Mouse (Mus musculus) kidney, embryonic 14.5 days (tissue): ENCODE results near the gene Asic4. TPM values are rescaled to one million over a fixed set of nuclear protein-coding genes. Genes with fewer than 3 reads are reported as not detected.

ENCODE experiments used
- ATAC-seq: fragments of 200-750 bp; cut with Nextera tagmentation; 2 replicates; pipeline ENCODE4 v1.8.0; 2017; ENCODE audit warnings: moderate number of reproducible peaks, mild to moderate bottlenecking, moderate TSS enrichment, moderate library complexity; ENCODE audit not compliant: low FRiP score, low TSS enrichment
- H3K27ac ChIP-seq: fragments of 300-500 bp; sonication (generic); 2 replicates; pipeline ENCODE4 v1.5.1; 2014; ENCODE audit warnings: low read depth, mild to moderate bottlenecking, low read length, moderate library complexity, mixed read lengths
- H3K27me3 ChIP-seq: fragments of 300-500 bp; sonication (generic); 2 replicates; pipeline ENCODE4 v1.6.1; 2014; ENCODE audit warnings: mild to moderate bottlenecking, low read length; ENCODE audit not compliant: control insufficient read depth, insufficient read depth
- H3K36me3 ChIP-seq: fragments of 300-500 bp; sonication (generic); 2 replicates; pipeline ENCODE4 v1.6.1; 2014; ENCODE audit warnings: low read length, mixed read lengths; ENCODE audit not compliant: control insufficient read depth, insufficient read depth
- H3K4me1 ChIP-seq: fragments of 300-500 bp; sonication (generic); 2 replicates; pipeline ENCODE4 v1.6.1; 2014; ENCODE audit warnings: low read length, mixed read lengths; ENCODE audit not compliant: control insufficient read depth, insufficient read depth
- H3K4me2 ChIP-seq: fragments of 300-500 bp; sonication (generic); replicated peaks from 2 replicates; pipeline ENCODE4 v1.6.1; 2014; ENCODE audit warnings: low read depth, mild to moderate bottlenecking, low read length
- H3K4me3 ChIP-seq: fragments of 300-500 bp; sonication (generic); 2 replicates; pipeline ENCODE4 v1.5.1; 2014; ENCODE audit warnings: mild to moderate bottlenecking, low read length
- H3K9ac ChIP-seq: fragments of 300-500 bp; sonication (generic); 2 replicates; pipeline ENCODE4 v1.6.1; 2014; ENCODE audit warnings: low read depth, mild to moderate bottlenecking, low read length, moderate library complexity
- H3K9me3 ChIP-seq: fragments of 300-500 bp; sonication (generic); 2 replicates; pipeline ENCODE4 v1.6.1; 2016; ENCODE audit warnings: low read length; ENCODE audit not compliant: control insufficient read depth
- WGBS: fragments of 180-500 bp; shearing (Covaris S2); extraction: QIAGEN DNeasy Blood & Tissue Kit; methylation state at CpG from one replicate; pipeline ENCODE4 v1.1.7; 2014; 5-methylcytosine and 5-hydroxymethylcytosine counted together
- polyA plus RNA-seq: library from polyadenylated mRNA; unstranded; fragments of >200 nt; fragmentation: Nextera tagmentation; extraction: Ambion mirVana; gene quantifications from 2 replicates; pipeline ENCODE4 v1.2.1, GENCODE M21; 2014

Gene Asic4
- polyA plus RNA-seq, 1 experiment from 2014 or later: 0.32 TPM

GRCm38 (mm10) chr1:75511437-75512210 is 61.4 kb downstream of the Asic4 start:
- no peak for ATAC-seq
- 60% methylated on average over 4 of the region's 4 CpGs for WGBS
- H3K27me3 ChIP-seq: no peaks in the 10 kb centered on the region

GRCm38 (mm10) chr1:75512550-75512949 is 62.3 kb downstream of the Asic4 start:
- H3K4me3 ChIP-seq: no peak overlapping the region
- H3K27me3 ChIP-seq: no peaks in the 10 kb centered on the region
- no peak overlapping the region for H3K27ac ChIP-seq
- 93% methylated on average over 3 of the region's 3 CpGs for WGBS
- no peak for ATAC-seq
- no peaks in the 10 kb centered on the region for H3K36me3 ChIP-seq
- peaks cover 24% of the 10 kb centered on the region for H3K4me1 ChIP-seq
- H3K4me2 ChIP-seq: no peak overlapping the region
- no peak overlapping the region for H3K9ac ChIP-seq
- H3K9me3 ChIP-seq: no peaks in the 10 kb centered on the region

More at GRCm38 (mm10) chr1:75511437-75512210, 61.4 kb downstream of the Asic4 start:
- no peak overlapping the region for H3K4me3 ChIP-seq
- H3K9ac ChIP-seq: no peak overlapping the region
- H3K27ac ChIP-seq: peak overlapping the region; percentile 27; the same call in 1 of the 2 replicates
- no peak overlapping the region for H3K4me2 ChIP-seq
- peaks cover 33% of the 10 kb centered on the region for H3K4me1 ChIP-seq
- no peaks in the 10 kb centered on the region for H3K9me3 ChIP-seq
- no peaks in the 10 kb centered on the region for H3K36me3 ChIP-seq

- H3K9ac ChIP-seq: no peak overlapping the region
- no peaks in the 10 kb centered on the region for H3K9me3 ChIP-seq
- no peaks in the 10 kb centered on the region for H3K27me3 ChIP-seq
- H3K27ac ChIP-seq: no peak overlapping the region
- no peaks in the 10 kb centered on the region for H3K36me3 ChIP-seq
- peaks cover 9% of the 10 kb centered on the region for H3K4me1 ChIP-seq
- 78% methylated on average over 15 of the region's 15 CpGs for WGBS
- H3K4me2 ChIP-seq: no peak overlapping the region
- no peak overlapping the region for H3K4me3 ChIP-seq
- no peak for ATAC-seq
These were observed 66.6 kb downstream of the Asic4 start for GRCm38 (mm10) chr1:75516703-75517380.

- Histone ChIP-seq H3K9ac (no peak overlapping the region), H3K4me1 (peaks cover 10% of the 10 kb centered on the region; the same call in 1 of the 2 replicates), H3K27ac (peak overlapping the region; percentile 62; the same call in 1 of the 2 replicates), H3K4me2 (no peak overlapping the region), H3K27me3 (no peaks in the 10 kb centered on the region), H3K9me3 (no peaks in the 10 kb centered on the region), H3K4me3 (no peak overlapping the region), H3K36me3 (no peaks in the 10 kb centered on the region)
- ATAC-seq: no peak
- WGBS: 53% methylated on average over 4 of the region's 4 CpGs
These were observed 67.7 kb downstream of the Asic4 start for GRCm38 (mm10) chr1:75517984-75518383.

- no peaks in the 10 kb centered on the region for H3K36me3 ChIP-seq
- no peak for ATAC-seq
- no peak overlapping the region for H3K4me2 ChIP-seq
- no peaks in the 10 kb centered on the region for H3K27me3 ChIP-seq
- H3K4me3 ChIP-seq: no peak overlapping the region
- H3K4me1 ChIP-seq: peaks cover 10% of the 10 kb centered on the region; the same call in 1 of the 2 replicates
- no peaks in the 10 kb centered on the region for H3K9me3 ChIP-seq
- peak overlapping the region; percentile 62; the same call in 1 of the 2 replicates for H3K27ac ChIP-seq
- H3K9ac ChIP-seq: no peak overlapping the region
- WGBS: 97% methylated on average over 4 of the region's 4 CpGs
These were observed 68.2 kb downstream of the Asic4 start for GRCm38 (mm10) chr1:75518427-75518826.

GRCm38 (mm10) chr1:75519576-75519975 is 69.3 kb downstream of the Asic4 start:
- no peak overlapping the region for H3K4me2 ChIP-seq
- 52% methylated on average over 5 of the region's 5 CpGs for WGBS
- H3K36me3 ChIP-seq: no peaks in the 10 kb centered on the region
- H3K4me1 ChIP-seq: peaks cover 10% of the 10 kb centered on the region; the same call in 1 of the 2 replicates
- no peak overlapping the region for H3K4me3 ChIP-seq
- H3K9me3 ChIP-seq: no peaks in the 10 kb centered on the region
- no peak for ATAC-seq
- H3K27ac ChIP-seq: peak overlapping the region; percentile 99; the same call in 1 of the 2 replicates
- H3K9ac ChIP-seq: no peak overlapping the region
- H3K27me3 ChIP-seq: no peaks in the 10 kb centered on the region

GRCm38 (mm10) chr1:75521321-75522031 is 71.2 kb downstream of the Asic4 start, which contains the start of gene Stk11ip:
TSS of gene Stk11ip (plus strand) at chr1:75521529.
- H3K27me3 ChIP-seq: no peaks in the 10 kb centered on the region
- H3K9ac ChIP-seq: peak within 1 kb of the TSS; percentile 49
- peak within 1 kb of the TSS; percentile 78 for H3K4me2 ChIP-seq
- H3K27ac ChIP-seq: peak within 1 kb of the TSS; percentile 99
- ATAC-seq: peak; percentile 97
- no peaks in the 10 kb centered on the region for H3K9me3 ChIP-seq
- peaks cover 10% of the 10 kb centered on the region; the same call in 1 of the 2 replicates for H3K4me1 ChIP-seq
- WGBS: under 1% methylated on average over 46 of the region's 46 CpGs
- H3K4me3 ChIP-seq: peak within 1 kb of the TSS; percentile 81
- peaks cover 12% of the 10 kb centered on the region for H3K36me3 ChIP-seq
